Mouse (Mus musculus) lung, postnatal 14 days (tissue): Measurements from ENCODE around the gene Rnd1.

Experiments
- DNase-seq: peaks from one replicate; pipeline ENCODE4 v3.0.0; 2021

Rnd1 gene

DNA sequence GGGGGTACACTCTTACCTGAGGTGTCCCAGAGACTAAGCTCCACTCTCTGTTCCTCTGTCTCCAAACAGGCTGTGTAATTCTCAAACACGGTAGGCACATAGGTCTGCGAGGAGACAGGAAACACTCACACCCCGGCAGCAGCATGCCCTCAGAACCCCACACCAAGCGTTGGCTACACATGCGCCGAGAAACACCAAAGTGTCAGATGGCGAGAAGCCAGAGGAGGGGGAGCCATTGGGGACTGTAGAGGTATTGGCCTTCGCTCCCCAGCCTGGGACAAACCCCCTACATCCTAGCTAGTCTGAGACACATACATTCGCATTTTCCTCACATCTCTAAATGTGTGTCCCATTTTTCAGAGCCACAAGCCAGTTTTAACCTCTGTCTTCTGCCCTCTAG is 790 bp downstream of the Rnd1 start:
- DNase-seq, result peak; percentile 14

DNA sequence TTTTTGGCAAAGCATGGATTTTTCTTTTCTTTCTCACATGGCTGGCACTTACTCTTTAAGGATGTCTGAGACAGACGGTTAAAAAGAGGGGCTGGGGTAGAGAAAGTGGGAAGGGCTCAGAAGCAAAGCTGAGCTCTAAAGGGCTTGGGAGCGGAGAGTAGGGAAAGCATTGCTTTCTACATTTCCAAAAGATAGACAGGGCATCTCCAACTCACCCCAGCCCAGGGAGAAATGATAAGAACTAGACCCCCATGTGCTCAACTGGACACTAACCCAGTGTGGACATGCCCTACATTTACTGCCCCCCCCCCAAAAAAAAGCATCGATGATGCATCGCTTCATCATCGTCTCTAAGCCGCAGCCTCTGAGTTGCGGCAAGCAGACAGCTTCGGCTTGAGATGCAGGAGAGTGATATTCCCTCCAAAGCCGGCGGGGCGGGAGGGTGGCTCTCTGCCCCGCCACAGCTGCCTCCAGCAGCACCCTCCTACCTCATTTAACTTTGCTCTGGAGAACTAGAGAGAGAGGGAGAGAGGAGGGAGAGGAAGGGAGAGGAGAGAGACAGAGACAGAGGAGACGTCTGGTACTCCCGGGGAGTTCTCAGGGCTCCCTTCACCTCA is 1.5 kb downstream of the Rnd1 start:
- no peak for DNase-seq

DNA sequence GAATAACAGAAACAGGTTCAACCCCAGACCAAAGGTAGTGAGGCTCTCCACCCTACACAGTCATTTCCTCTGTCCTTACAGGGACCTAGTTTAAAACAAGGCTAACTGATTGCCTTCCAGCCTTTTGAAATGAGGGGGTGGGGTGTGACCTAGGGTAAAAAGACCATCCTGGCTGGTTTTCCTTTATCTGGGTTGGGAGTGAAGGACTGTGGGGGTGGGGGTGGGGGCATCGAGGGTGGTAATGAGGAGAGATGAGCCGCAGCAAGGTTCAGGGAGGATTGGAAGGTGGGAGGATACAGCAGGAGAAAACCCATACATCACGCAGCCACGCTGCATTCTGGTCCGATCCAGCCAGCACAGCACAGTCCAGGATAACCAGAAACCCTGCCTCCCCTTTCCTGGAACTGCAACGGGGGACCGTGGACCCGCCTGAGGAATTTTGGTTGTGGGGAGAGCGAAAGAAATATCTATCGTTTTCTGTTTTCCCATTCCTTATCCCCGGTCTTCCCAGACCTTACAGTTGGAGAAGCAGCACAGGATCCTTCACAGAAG is 2.2 kb downstream of the Rnd1 start:
- DNase-seq, result no peak

DNA sequence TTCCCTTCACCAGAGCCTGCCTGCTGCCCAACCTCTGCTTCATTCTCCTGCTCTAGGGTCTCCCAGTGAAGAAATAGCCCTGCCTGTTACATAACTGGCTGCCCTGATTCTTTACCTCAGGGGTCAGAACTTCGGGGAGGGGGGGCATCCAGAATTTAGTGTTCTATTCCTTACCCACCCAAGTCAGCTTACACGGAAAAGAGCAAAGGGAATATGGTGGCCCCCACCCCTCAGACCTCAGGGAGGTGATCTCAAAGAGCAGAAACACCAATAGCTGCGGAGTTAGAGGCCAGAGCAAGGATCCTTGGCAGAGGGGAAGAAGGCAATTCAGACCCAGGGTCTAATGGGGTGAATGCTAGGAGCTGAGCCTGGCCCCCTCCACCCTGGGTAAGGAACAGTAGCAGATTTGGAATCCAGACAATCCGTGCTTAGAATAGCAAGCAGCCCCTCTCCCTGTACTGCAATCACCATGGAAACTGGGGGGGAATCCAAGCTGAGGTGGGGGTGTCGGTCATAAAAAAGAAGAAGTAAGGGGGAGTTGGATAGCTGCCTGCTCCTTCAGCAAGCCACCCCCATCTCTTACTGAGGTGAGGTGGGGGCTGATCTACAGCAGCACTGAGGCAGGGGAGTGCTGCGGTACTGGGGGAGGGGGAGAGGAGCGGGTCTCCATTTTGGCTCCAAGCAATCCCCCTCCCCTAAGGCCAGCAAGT is 2.8 kb downstream of the Rnd1 start:
- no peak for DNase-seq

DNA sequence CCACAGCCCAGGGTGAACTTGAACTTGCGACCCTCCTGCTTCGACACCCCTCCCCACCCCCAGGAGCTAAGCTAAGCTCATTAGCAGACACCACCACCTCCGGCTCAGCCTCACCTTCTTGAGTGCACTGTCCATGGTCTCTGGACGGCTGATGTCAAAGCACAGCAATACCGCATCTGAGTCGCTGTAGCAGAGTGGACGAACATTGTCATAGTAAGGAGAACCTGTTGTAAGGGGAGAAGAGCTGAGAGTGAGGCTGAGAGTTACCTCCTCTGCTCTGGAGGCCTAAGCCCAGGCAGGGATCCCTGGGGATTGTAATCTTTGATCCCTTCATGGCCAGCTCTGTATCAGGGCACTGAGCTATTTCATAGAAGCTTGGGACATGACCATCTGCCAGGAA is 3.5 kb downstream of the Rnd1 start:
- DNase-seq, result no peak

DNA sequence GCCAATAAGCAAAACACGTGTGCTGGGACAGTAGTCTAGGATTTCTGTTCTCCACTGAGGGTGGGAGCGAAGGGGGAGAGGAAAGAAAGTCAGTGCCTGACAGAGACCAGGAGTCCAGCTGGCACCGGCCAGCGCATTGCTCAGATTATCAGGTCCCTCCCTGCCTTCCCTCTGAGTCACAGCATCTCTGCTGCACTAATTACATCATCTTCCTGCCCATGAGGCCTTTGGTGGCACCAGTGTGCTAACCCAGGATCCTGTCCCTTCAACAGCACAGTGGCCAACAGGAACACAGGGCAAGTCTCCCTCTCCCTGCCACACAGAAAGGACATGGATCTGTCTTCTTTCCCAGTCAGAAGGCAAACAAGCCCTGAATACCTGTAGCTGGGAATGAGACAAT is 4.7 kb downstream of the Rnd1 start:
- DNase-seq, result no peak

DNA sequence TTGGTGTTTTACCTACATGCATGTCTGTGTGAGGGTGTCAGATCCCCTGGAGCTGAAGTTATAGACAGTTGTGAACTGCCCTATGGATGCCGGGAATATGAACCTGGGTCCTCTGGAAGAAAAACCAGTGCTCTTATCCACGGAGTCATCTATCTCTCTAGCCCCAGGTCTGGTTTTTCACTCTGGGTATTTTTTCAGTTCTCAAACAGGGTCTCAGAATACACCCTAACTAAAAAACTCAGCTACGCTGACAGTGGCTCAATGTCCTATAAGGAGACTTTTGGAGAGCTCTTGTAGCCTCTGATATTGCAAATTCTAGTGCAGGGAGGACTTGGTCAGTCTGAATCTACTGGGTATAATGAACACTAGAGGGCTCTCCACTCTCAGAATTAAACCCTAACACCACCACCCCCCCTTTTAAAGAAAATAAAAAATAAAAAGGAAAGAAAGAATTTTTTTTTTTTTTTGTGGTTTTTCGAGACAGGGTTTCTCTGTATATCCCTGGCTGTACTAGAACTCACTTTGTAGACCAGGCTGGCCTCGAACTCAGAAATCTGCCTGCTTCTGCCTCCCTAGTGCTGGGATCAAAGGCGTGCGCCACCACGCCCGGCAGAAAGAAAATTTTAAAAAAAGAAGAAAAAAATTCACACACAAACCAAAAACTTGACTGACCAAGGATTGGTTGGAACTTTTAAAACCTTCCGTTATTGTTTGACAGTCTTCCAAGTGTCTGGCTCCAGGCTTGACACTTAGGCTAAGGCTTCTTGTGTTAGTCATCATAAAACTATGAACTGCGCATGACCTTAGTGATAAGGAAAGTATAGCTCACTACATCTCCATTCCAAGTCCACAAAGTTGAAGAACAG is 13.0 kb downstream of the Rnd1 start:
- DNase-seq, result no peak

DNA sequence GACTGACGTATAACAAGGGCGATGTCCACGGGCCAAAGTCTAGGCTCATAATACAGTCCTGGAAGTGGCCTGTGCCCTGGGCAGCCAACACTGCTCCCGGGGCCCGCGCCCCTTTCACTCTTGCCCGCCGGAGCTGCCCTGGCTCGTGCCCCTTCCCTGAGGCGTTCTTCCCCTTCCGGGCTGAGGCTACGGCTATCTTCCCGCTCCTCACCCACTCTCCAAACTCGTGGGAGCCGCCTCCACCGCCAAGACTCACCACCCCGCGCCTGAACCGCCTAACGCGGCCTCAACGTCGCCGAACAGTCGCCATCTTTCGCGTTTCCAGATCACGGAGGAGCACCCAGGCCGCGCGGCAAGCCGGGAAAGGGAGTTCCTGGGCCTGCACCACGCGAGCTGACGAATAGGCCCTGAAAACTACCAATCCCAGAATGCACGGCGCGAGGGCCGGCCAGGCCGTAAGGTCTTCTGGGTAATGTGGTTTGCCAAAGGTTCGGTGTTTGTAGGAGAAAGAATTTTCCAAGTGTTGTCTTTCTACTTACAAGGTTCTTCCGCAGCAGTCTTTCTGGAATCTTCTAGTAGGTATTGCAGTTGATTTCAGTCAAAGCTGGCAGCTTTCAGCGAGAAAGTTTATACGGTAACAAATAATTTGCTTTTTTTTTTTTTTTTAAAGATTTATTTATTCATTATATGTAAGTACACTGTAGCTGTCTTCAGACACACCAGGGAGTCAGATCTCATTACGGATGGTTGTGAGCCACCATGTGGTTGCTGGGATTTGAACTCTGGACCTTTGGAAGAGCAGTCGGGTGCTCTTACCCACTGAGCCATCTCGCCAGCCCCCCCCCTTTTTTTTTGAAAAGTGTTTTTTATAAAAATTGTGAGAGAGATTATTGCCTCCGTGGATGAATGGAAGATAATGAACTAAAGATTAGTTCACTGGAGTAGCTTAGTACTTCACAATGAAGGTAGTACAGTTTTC is 14.4 kb downstream of the Rnd1 start, which contains the start of gene Ddx23:
Ddx23 (minus strand) TSS at position 328 of the 979 bp plus-strand sequence.
- peak; percentile 94 for DNase-seq

DNA sequence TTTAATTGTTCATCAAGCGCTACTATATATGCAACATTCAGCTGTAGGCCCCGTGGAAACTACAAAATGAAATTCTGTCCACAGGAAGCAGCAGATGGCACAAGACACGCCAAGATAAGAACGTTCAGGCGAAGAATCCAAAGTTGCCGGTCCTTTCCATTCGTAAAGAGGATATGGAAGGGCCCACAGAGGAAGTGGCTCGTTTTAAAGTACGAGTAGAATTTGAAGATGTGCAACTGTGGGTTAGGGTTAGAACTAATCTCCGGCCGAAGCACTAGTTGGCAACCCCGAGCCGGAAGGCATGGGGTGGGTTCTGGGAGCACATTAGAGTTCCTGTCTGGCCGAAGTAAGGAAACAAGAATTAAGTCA is 15.1 kb downstream of the Rnd1 start:
- DNase-seq, result no peak

DNA sequence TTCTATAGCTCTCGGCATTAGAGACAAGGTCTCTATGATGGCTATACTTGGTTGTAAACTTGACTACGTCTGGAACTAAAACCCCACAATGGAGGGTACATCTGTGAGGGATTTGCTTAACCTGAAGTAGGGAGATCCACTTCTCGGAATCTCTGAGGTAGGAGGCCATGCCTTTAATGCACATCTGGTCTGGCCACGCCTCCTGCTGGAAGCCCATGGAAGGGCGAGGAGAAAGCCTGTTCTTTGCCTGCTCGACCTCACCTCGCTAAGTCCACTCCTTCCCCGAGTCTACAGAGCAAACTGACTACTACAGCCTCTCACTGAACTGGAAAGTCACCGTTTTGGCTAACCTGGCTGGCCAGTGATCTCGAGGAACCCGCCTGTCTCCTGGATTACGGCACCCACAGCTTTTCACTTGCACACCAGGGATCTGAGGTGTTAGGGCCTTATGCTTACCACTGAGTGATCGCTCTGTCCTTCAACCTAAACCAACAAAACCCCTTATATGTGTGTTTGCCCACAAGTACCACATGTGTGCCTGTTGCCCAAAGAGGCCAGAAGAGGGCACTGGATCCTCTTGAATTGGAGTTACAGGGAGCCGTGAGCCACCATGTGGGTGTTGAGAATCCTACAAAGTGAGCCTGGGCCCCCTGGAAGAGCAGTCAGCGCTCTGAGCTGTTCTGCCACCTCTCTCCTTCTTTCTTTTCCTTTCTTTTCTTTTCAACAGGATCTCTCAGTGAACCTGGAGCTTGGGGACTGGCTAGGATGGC is 20.1 kb downstream of the Rnd1 start:
- no peak for DNase-seq

DNA sequence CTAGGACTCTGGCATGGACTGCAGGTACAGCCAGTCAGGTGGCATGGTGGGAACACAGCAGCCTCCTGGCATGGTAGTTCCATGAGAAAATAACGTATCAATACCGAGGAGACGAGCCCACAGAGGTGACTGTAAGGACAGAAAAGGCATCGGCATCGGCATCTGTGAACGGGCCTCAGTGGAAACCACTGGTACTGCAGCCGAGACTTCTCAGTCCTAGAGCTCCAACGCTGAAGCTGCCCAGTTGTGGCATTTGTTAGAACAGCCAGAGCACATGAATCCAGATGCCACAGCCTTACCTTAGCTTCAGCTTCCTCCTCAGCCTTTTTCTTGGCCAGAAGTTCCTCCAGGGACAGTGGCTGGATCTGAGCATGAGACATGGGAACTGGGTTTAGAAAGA is 25.1 kb downstream of the Rnd1 start:
- no peak for DNase-seq

DNA sequence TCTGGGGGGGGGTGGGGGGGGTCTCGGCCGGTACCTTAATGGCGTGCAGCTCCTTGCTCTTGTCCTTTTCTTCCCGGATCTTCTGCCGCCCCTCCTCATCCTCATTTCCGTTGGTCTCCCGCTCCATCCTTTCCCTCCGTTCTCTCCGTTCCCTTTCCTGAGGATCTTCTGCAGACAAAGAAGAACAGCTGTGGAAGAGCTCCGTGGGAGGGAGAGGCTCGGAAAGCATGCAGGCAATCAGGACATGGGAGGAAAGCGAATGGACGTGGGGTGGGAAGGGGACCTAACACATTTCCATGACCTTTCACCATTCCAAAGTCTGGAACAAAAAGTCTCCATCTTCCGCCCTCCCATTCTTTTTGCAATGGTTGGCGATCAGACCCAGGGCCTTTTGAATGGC is 25.8 kb downstream of the Rnd1 start:
- no peak for DNase-seq

DNA sequence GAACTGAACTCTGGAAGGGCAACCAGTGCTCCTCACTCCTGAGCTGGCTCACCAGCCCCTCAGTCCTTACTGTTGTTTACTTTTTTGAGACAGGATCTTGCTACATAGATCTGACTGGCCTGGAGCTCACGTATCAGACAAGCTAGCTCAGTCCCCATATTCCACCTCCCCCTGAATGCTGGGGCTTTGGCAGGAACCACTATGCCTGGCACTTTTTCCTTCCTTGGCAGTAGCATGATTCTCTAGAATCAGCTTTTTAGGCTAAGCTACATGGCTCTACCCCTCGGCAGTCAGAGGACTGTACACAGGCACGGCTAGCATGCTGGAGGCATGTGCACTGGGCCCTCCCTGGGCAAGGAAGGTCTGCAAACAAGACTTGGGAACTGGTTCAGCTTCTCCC is 29.2 kb downstream of the Rnd1 start:
- DNase-seq, result no peak

DNA sequence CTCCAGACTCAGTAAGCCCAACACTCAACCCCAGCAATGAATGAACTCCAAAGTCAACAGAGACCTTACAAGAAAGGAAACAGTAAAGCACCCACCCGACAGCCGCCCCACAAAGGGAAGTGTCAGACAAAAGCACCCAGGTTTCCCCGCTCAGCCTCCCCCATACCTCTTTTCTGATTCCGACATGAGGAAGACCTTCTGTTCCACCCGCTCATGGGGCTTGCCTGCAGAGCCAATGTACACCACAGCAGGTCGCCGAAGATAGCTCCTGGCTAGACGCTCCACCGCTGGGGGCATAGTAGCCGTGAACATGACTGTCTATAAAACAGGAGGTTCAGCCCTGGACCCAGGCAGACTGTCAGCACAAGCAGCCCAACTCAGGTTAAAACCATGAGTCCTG is 30.0 kb downstream of the Rnd1 start:
- no peak for DNase-seq

DNA sequence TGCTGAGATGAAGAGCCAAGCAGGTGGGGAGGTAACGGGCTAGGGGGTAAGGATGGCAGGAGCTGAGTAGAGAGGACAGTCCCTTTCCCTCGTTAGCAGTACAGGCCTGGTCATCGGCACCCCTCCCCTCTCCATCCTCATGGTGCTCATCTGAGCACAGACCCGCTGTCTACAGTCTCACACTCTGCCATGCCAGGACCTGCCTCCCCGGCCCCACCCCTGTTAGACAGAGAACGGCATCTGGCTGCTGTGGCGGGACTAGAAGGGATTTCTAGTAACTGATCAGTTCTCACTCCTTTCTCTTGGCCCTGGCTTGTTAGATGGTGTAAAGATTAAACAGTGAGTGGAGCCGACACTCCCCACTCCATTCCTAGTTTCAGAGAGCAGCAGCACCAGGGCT is 30.5 kb downstream of the Rnd1 start:
- DNase-seq, result no peak

DNA sequence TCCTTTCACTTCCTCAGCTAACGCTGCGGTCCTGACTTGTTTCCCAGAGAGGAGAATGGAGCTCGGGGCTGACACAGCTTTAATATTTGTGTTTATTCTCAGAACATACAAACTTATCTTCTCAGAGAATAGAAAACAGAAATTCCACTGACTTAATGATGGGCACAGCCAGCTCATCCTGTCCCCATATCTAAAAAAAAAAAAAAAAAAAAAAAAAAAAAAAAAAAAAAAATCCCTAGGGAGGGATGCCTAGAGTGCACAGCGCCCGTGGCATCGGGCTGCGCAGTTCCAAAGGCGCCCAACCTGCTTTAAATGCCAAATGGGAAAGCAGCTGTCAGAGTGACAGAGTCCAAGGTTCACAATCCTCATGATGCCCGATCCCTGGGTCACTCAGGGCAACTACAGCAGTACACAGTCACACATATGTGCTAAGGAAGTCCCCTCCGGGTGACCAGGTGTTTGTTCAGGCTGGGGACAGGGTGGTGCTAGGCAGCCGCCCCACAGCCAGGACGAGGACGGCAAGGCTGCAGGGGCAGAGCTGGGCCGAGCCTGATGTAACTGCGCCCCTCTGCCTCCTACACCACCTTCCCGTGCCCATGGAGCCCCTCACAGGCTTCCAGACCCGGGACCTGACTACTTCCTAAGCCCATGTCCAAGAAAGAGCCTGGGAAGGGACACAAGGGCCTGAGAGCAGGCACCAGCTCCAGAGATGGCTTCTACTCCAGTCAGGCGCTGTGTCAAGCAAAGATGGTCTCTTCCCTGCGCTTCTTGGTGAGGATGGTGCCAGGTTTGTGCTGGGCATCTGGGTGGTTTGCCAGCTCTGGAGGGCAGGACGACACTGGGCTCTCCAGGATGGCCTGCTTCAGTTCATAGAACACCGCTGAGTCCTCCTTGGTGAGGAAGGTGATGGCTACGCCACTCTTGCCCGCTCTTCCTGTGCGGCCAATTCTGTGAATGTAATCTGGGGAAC is 31.9 kb downstream of the Rnd1 start:
- no peak for DNase-seq

DNA sequence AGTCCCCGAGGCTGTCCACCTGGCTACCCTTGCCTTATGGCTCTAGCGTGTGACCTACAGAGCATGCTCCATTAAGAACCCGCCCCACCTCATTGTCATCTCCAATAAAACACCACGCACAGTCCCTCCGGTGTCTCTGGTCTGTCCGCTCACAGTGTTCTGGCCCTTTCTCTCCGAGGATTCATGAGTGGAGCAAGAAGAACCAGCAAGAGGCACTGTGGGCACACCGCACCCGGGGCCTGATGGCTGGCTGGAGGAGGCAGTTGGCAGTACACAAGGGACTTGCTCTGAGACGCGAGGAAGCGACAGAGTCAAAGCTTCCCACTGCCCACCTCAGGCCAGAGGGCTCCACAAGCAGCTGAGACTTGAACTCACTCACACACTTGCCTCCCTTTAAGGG is 32.9 kb downstream of the Rnd1 start:
- DNase-seq, result no peak

DNA sequence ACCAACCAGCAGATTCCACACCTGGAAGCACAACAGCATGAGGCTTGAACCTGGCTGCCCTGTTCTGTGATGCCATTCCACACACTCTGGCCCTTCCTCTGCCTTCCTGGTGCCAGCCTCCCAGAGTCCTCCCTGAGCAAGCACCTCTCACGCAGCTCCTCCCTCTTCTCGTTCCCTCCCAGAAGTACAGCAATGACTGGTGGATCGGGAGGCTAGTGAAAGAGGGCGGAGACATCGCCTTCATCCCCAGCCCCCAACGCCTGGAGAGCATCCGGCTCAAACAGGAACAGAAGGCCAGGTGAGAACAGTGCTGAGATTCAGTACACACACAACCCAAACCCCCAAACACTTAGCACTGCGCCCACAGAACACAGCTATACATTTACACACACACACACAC is 37.1 kb downstream of the Rnd1 start:
- no peak for DNase-seq

DNA sequence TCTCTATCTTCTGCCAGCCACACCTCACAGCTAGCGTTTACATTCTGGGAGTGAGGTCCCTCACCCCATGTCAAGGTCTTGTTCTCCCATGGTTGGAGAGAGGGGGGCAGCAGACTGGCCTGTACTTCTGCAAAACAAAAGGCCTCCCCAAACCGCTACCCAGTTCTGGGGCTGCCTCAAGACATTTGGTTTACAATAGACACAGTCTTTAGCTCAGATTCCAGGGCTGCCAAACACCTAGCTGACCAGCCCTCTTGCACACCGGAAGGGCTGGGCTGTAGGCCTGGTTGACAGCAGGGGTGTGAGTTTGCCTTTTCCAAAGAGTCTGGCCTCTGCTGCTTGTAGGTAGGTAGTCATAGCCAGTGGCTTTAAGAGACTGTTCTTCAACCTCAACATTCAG is 40.1 kb downstream of the Rnd1 start:
- no peak for DNase-seq

DNA sequence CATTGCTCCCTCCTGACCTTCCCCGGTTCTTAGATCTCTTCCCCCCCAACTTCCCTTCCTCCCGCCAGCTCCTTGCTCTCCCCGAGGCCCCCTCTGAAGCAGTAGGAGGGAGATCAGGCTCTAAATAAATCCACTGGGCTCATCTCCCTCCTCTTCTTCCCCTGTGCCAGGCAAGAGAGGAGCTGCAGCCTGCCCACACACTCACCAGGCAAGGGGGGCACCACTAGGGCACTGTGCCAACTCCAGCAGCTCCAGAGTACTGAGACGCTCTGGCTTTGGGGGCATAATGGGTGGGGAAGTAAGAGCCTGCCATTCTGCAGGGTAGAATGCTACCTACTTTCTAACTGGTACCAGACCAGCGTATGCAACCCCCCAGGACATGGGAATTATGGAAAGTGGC is 40.7 kb downstream of the Rnd1 start:
- DNase-seq, result no peak
